12 mouse cellular contexts compared by ENCODE assay signal in genomic region chr5:75083061-75083460, GRCm38 (mm10). TPM values are rescaled to one million over a fixed set of nuclear protein-coding genes. Genes with fewer than 3 reads are reported as not detected.
DNase-seq lines count a peak whose midpoint lies in the region; ATAC-seq and TF ChIP-seq lines count a peak whose summit lies in the region.
"Had no signal": no experiment of that assay in that cellular context is flagged by ENCODE, and none has a peak within 500 bp of the region (broad histone marks: within the 10 kb centered on the region; RNA-seq: fewer than 3 reads in every experiment).

No protein-coding gene starts in this region.

- 0% methylated on average over 14 of the region's 14 CpGs for WGBS in midbrain, embryonic 10.5 days
- under 1% methylated on average over 13 of the region's 14 CpGs for WGBS in midbrain, postnatal 0 days
- WGBS in embryonic facial prominence, embryonic 13.5 days: 1% methylated on average over 14 of the region's 14 CpGs
- WGBS in hindbrain, postnatal 0 days: 3% methylated on average over 14 of the region's 14 CpGs
- 1% methylated on average over 14 of the region's 14 CpGs for WGBS in neural tube, embryonic 15.5 days

- peaks cover 100% of the 10 kb centered on the region for H3K27me3 ChIP-seq in midbrain, embryonic 10.5 days (ENCODE audit: low read depth, poor library complexity, severe bottlenecking)
- peaks cover 90% of the 10 kb centered on the region for H3K27me3 ChIP-seq in midbrain, postnatal 0 days (ENCODE audit: insufficient read depth, low read length)
- H3K27me3 ChIP-seq in embryonic facial prominence, embryonic 13.5 days: peaks cover 100% of the 10 kb centered on the region
- H3K27me3 ChIP-seq in hindbrain, postnatal 0 days (ENCODE audit: insufficient read depth, low read length): peaks cover 88% of the 10 kb centered on the region
- H3K27me3 ChIP-seq in neural tube, embryonic 15.5 days (replicated peaks): peaks cover 91% of the 10 kb centered on the region

- H3K9me3 ChIP-seq in midbrain, embryonic 10.5 days (replicated peaks): no peaks in the 10 kb centered on the region
- no peaks in the 10 kb centered on the region for H3K9me3 ChIP-seq in midbrain, postnatal 0 days (ENCODE audit: low read length)
- no peaks in the 10 kb centered on the region for H3K9me3 ChIP-seq in embryonic facial prominence, embryonic 13.5 days
- H3K9me3 ChIP-seq in hindbrain, postnatal 0 days (ENCODE audit: low read length): no peaks in the 10 kb centered on the region
- no peaks in the 10 kb centered on the region for H3K9me3 ChIP-seq in neural tube, embryonic 15.5 days (replicated peaks)

- no peak for TF ChIP-seq CTCF in midbrain, postnatal 0 days (IDR thresholded peaks at IDR 0.05)
- TF ChIP-seq CTCF in hindbrain, postnatal 0 days (IDR thresholded peaks at IDR 0.05; ENCODE audit: low read depth): no peak

- H3K4me1 ChIP-seq in midbrain, embryonic 10.5 days: peaks cover 37% of the 10 kb centered on the region
- H3K4me1 ChIP-seq in midbrain, postnatal 0 days (ENCODE audit: insufficient read depth, low read length): peaks cover 3% of the 10 kb centered on the region; the same call in 1 of the 2 replicates
- H3K4me1 ChIP-seq in embryonic facial prominence, embryonic 13.5 days: peaks cover 16% of the 10 kb centered on the region
- H3K4me1 ChIP-seq in hindbrain, postnatal 0 days (ENCODE audit: insufficient read depth, low read length): no peaks in the 10 kb centered on the region; the same call in 1 of the 2 replicates
- H3K4me1 ChIP-seq in neural tube, embryonic 15.5 days: peaks cover 21% of the 10 kb centered on the region

- H3K4me3 ChIP-seq in midbrain, embryonic 10.5 days: peak overlapping the region; percentile 23; the same call in 1 of the 2 replicates
- no peak overlapping the region for H3K4me3 ChIP-seq in midbrain, postnatal 0 days (ENCODE audit: low read depth, low read length)
- peak overlapping the region; percentile 1; the same call in 1 of the 2 replicates for H3K4me3 ChIP-seq in embryonic facial prominence, embryonic 13.5 days
- 0 out of 2 replicates have a peak overlapping the region, but pooled peaks have one; percentile 3 for H3K4me3 ChIP-seq in hindbrain, postnatal 0 days (ENCODE audit: low read length)
- H3K4me3 ChIP-seq in neural tube, embryonic 15.5 days (replicated peaks): no peak overlapping the region

- H3K36me3 ChIP-seq in midbrain, embryonic 10.5 days: no peaks in the 10 kb centered on the region
- no peaks in the 10 kb centered on the region for H3K36me3 ChIP-seq in midbrain, postnatal 0 days (ENCODE audit: insufficient read depth, low read length)
- H3K36me3 ChIP-seq in embryonic facial prominence, embryonic 13.5 days: no peaks in the 10 kb centered on the region
- H3K36me3 ChIP-seq in hindbrain, postnatal 0 days (ENCODE audit: insufficient read depth, low read length): no peaks in the 10 kb centered on the region
- no peaks in the 10 kb centered on the region for H3K36me3 ChIP-seq in neural tube, embryonic 15.5 days

- peak; percentile 61 for DNase-seq in midbrain, embryonic 10.5 days (ENCODE audit: low spot score)
- DNase-seq in midbrain, postnatal 0 days (ENCODE audit: low spot score): no peak
- no peak for DNase-seq in hindbrain, postnatal 0 days (ENCODE audit: low spot score)
- DNase-seq in frontal cortex, adult 2 months (ENCODE audit: extremely low spot score in 1 of 2, low spot score in 1 of 2): no peak
- no peak for DNase-seq in left cerebral cortex, adult 9 months (ENCODE audit: low spot score in 2 of 2)
- DNase-seq: kidney, postnatal 25 days had no signal

- H3K4me2 ChIP-seq in midbrain, postnatal 0 days (ENCODE audit: low read depth, low read length, poor library complexity, severe bottlenecking): no peak overlapping the region; the same call in 1 of the 2 replicates
- H3K4me2 ChIP-seq in embryonic facial prominence, embryonic 13.5 days: no peak overlapping the region
- peak overlapping the region; percentile 33 for H3K4me2 ChIP-seq in hindbrain, postnatal 0 days (ENCODE audit: low read depth, low read length)
- 0 out of 2 replicates have a peak overlapping the region, but pooled peaks have one; percentile 9 for H3K4me2 ChIP-seq in neural tube, embryonic 15.5 days

- ATAC-seq in midbrain, postnatal 0 days (ENCODE audit: low FRiP score): no peak
- no peak for ATAC-seq in embryonic facial prominence, embryonic 13.5 days (ENCODE audit: insufficient number of reproducible peaks, insufficient read depth, low FRiP score, low TSS enrichment, low read depth)
- no peak for ATAC-seq in hindbrain, postnatal 0 days
- ATAC-seq in neural tube, embryonic 15.5 days (ENCODE audit: low FRiP score): no peak

- H3K9ac ChIP-seq in midbrain, postnatal 0 days (replicated peaks; ENCODE audit: low read length, poor library complexity, severe bottlenecking): no peak overlapping the region
- no peak overlapping the region for H3K9ac ChIP-seq in embryonic facial prominence, embryonic 13.5 days
- no peak overlapping the region for H3K9ac ChIP-seq in hindbrain, postnatal 0 days (replicated peaks; ENCODE audit: low read length)
- H3K9ac ChIP-seq in neural tube, embryonic 15.5 days (replicated peaks): no peak overlapping the region

- no peak overlapping the region for H3K27ac ChIP-seq in midbrain, embryonic 10.5 days (replicated peaks)
- no peak overlapping the region for H3K27ac ChIP-seq in midbrain, postnatal 0 days (ENCODE audit: low read depth, low read length)
- H3K27ac ChIP-seq in embryonic facial prominence, embryonic 13.5 days: no peak overlapping the region
- no peak overlapping the region for H3K27ac ChIP-seq in hindbrain, postnatal 0 days
- H3K27ac ChIP-seq in neural tube, embryonic 15.5 days (replicated peaks): no peak overlapping the region

RNA-seq across cellular contexts. Expression of gene Gsx2, which starts 7.7 kb away (rescaled TPM):
- polyA plus RNA-seq in midbrain, embryonic 10.5 days (2016; fragmentation: Nextera tagmentation; extraction: Ambion mirVana): 2.5 and 3.4 TPM in 2 replicates
- total RNA-seq in midbrain, postnatal 0 days (2014; rRNA removed): not detected in 2 replicates
- 0.10 and 0.12 TPM in 2 replicates for polyA plus RNA-seq in midbrain, postnatal 0 days (2015; fragmentation: Nextera tagmentation; extraction: Ambion mirVana)
- not detected in 2 replicates for polyA plus RNA-seq in embryonic facial prominence, embryonic 13.5 days (2015; fragmentation: Nextera tagmentation; extraction: Ambion mirVana)
- 0.47 TPM in 1 of 2 replicates, not detected in the other for total RNA-seq in hindbrain, postnatal 0 days (2014; rRNA removed)
- 0.14 TPM in 1 of 2 replicates, not detected in the other for polyA plus RNA-seq in hindbrain, postnatal 0 days (2015; fragmentation: Nextera tagmentation; extraction: Ambion mirVana)
- polyA plus RNA-seq in neural tube, embryonic 15.5 days (2015; fragmentation: Nextera tagmentation; extraction: Ambion mirVana): 0.20 TPM in 1 of 2 replicates, not detected in the other
- polyA plus RNA-seq in frontal cortex, adult 2 months (2012; rRNA removed): 0.23 and 0.48 TPM in 2 replicates
- total RNA-seq: common myeloid progenitor, adult 5-6 weeks; ES-E14; gastrocnemius, adult 8-10 months; heart, postnatal 25 days had no signal

RNA-seq across cellular contexts. Expression of gene Chic2, which starts 38.5 kb away (rescaled TPM):
- 26.8 and 28.5 TPM in 2 replicates for polyA plus RNA-seq in midbrain, embryonic 10.5 days (2016; fragmentation: Nextera tagmentation; extraction: Ambion mirVana)
- total RNA-seq in midbrain, postnatal 0 days (2014; rRNA removed): 9.6 and 26.7 TPM in 2 replicates
- polyA plus RNA-seq in midbrain, postnatal 0 days (2015; fragmentation: Nextera tagmentation; extraction: Ambion mirVana): 23.9 and 31.4 TPM in 2 replicates
- polyA plus RNA-seq in embryonic facial prominence, embryonic 13.5 days (2015; fragmentation: Nextera tagmentation; extraction: Ambion mirVana): 34.0 and 40.5 TPM in 2 replicates
- total RNA-seq in hindbrain, postnatal 0 days (2014; rRNA removed): 10.5 and 12.8 TPM in 2 replicates
- polyA plus RNA-seq in hindbrain, postnatal 0 days (2015; fragmentation: Nextera tagmentation; extraction: Ambion mirVana): 33.9 and 34.6 TPM in 2 replicates
- 24.6 and 30.2 TPM in 2 replicates for polyA plus RNA-seq in neural tube, embryonic 15.5 days (2015; fragmentation: Nextera tagmentation; extraction: Ambion mirVana)
- polyA plus RNA-seq in frontal cortex, adult 2 months (2012; rRNA removed): 17.6 and 18.6 TPM in 2 replicates

Comparison
In these comparisons a context has a peak if more than half of its experiments do, and no peak if none do; other contexts are left out.
1. H3K4me3 ChIP-seq: peak in midbrain, embryonic 10.5 days (single experiment), embryonic facial prominence, embryonic 13.5 days (single experiment) and hindbrain, postnatal 0 days (single experiment); none in midbrain, postnatal 0 days (single experiment) and neural tube, embryonic 15.5 days (single experiment).
2. H3K4me2 ChIP-seq: peak in hindbrain, postnatal 0 days (single experiment) and neural tube, embryonic 15.5 days (single experiment); none in midbrain, postnatal 0 days (single experiment) and embryonic facial prominence, embryonic 13.5 days (single experiment).